Mouse (Mus musculus) forebrain, postnatal 0 days (tissue): ENCODE results near the gene Nkx6-1. TPM values are rescaled to one million over a fixed set of nuclear protein-coding genes. Genes with fewer than 3 reads are reported as not detected.
A peak's percentile ranks its signal among the peaks of the same experiment; 100 is the strongest.

ENCODE experiments used
- ATAC-seq: fragments of 200-750 bp; cut with Nextera tagmentation; 2 replicates; pipeline ENCODE4 v1.8.0; 2017; ENCODE audit warnings: mild to moderate bottlenecking, moderate library complexity
- DNase-seq: peaks from one replicate; pipeline ENCODE4 v3.0.0-alpha.2; 2015
- H3K27ac ChIP-seq: fragments of 300-500 bp; sonication (generic); 2 replicates; pipeline ENCODE4 v1.5.1; 2014; ENCODE audit warnings: low read depth, mild to moderate bottlenecking, antibody characterized with exemption, low read length, moderate library complexity, mixed read lengths
- H3K27me3 ChIP-seq: fragments of 300-500 bp; sonication (generic); 2 replicates; pipeline ENCODE4 v1.6.1; 2014; ENCODE audit warnings: mild to moderate bottlenecking, low read length, mixed read lengths; ENCODE audit not compliant: insufficient read depth
- H3K36me3 ChIP-seq: fragments of 300-500 bp; sonication (generic); 2 replicates; pipeline ENCODE4 v1.6.1; 2014; ENCODE audit warnings: mild to moderate bottlenecking, moderate library complexity; ENCODE audit not compliant: insufficient read depth
- H3K4me1 ChIP-seq: fragments of 300-500 bp; sonication (generic); 2 replicates; pipeline ENCODE4 v1.6.1; 2014; ENCODE audit warnings: antibody characterized with exemption; ENCODE audit not compliant: insufficient read depth
- H3K4me2 ChIP-seq: fragments of 300-500 bp; sonication (generic); 2 replicates; pipeline ENCODE4 v1.6.1; 2014; ENCODE audit warnings: low read depth, mild to moderate bottlenecking, moderate library complexity
- H3K4me3 ChIP-seq: fragments of 300-500 bp; sonication (generic); 2 replicates; pipeline ENCODE4 v1.5.1; 2014; ENCODE audit warnings: low read depth, low read length, mixed read lengths
- H3K9ac ChIP-seq: fragments of 300-500 bp; sonication (generic); 2 replicates; pipeline ENCODE4 v1.6.1; 2014; ENCODE audit warnings: mild to moderate bottlenecking
- H3K9me3 ChIP-seq: fragments of 300-500 bp; sonication (generic); 2 replicates; pipeline ENCODE4 v1.6.1; 2016; ENCODE audit warnings: low read length
- CTCF ChIP-seq: sonication (generic); IDR thresholded peaks from 2 replicates; pipeline ENCODE4 v1.5.1; 2016; ENCODE audit warnings: antibody characterized with exemption, control low read depth, low read depth
- WGBS: fragments of 180-500 bp; shearing (Covaris S2); extraction: QIAGEN DNeasy Blood & Tissue Kit; methylation state at CpG from one replicate; pipeline ENCODE4 v1.1.7; 2014; 5-methylcytosine and 5-hydroxymethylcytosine counted together
- polyA plus RNA-seq: library from polyadenylated mRNA; unstranded; fragments of >200 nt; fragmentation: Nextera tagmentation; extraction: Ambion mirVana; gene quantifications from 2 replicates; pipeline ENCODE4 v1.2.1, GENCODE M21; 2015
- total RNA-seq: library from RNA; depleted of rRNA; stranded (reverse); fragments of >200 nt; gene quantifications from 2 replicates; pipeline ENCODE4 v1.2.3, GENCODE M21; 2014; rRNA removed

Gene Nkx6-1
- 0.24 TPM in 1 of 2 replicates, not detected in the other for total RNA-seq
- polyA plus RNA-seq = 0.10 and 0.29 TPM in 2 replicates

GRCm38 (mm10) chr5:101664945-101665615 lies at the start of gene Nkx6-1:
Nkx6-1 (minus strand) TSS chr5:101664996.
- TF ChIP-seq CTCF = no peak
- 2% methylated on average over 39 of the region's 39 CpGs for WGBS
- Histone ChIP-seq H3K9ac (no peak within 1 kb of the TSS), H3K27ac (no peak within 1 kb of the TSS), H3K4me2 (peak within 1 kb of the TSS; percentile 37), H3K4me1 (no peaks in the 10 kb centered on the region), H3K4me3 (peak within 1 kb of the TSS; percentile 23), H3K9me3 (no peaks in the 10 kb centered on the region), H3K36me3 (no peaks in the 10 kb centered on the region), H3K27me3 (peaks cover 74% of the 10 kb centered on the region)
- peak; percentile 76 for ATAC-seq
- DNase-seq = peak; percentile 48

- WGBS = 80% methylated on average over 6 of the region's 6 CpGs
- Histone ChIP-seq H3K36me3 (no peaks in the 10 kb centered on the region), H3K4me1 (no peaks in the 10 kb centered on the region), H3K4me2 (no peak overlapping the region), H3K4me3 (no peak overlapping the region), H3K27me3 (no peaks in the 10 kb centered on the region), H3K9ac (no peak overlapping the region), H3K27ac (no peak overlapping the region), H3K9me3 (no peaks in the 10 kb centered on the region)
- peak; percentile 52 for TF ChIP-seq CTCF
- DNase-seq = no peak
- no peak for ATAC-seq
Observed at GRCm38 (mm10) chr5:101713064-101713613, 48.3 kb upstream of the Nkx6-1 start.

- Histone ChIP-seq H3K9me3 (no peaks in the 10 kb centered on the region), H3K27me3 (no peaks in the 10 kb centered on the region), H3K4me1 (no peaks in the 10 kb centered on the region), H3K36me3 (no peaks in the 10 kb centered on the region), H3K27ac (no peak overlapping the region), H3K9ac (no peak overlapping the region), H3K4me3 (no peak overlapping the region), H3K4me2 (no peak overlapping the region)
- no peak for ATAC-seq
- TF ChIP-seq CTCF = no peak
- DNase-seq = peak; percentile 7
- WGBS = 83% methylated on average over 24 of the region's 25 CpGs
Observed at GRCm38 (mm10) chr5:101703374-101704260, 38.8 kb upstream of the Nkx6-1 start.

- Histone ChIP-seq H3K9ac (no peak overlapping the region), H3K4me1 (no peaks in the 10 kb centered on the region), H3K9me3 (no peaks in the 10 kb centered on the region), H3K4me2 (no peak overlapping the region), H3K27ac (no peak overlapping the region), H3K4me3 (no peak overlapping the region), H3K36me3 (no peaks in the 10 kb centered on the region), H3K27me3 (no peaks in the 10 kb centered on the region)
- DNase-seq (no peak), ATAC-seq (no peak)
- no peak for TF ChIP-seq CTCF
- 84% methylated on average over 11 of the region's 11 CpGs for WGBS
Observed at GRCm38 (mm10) chr5:101702636-101703035, 37.8 kb upstream of the Nkx6-1 start.

- 5% methylated on average over 3 of the region's 3 CpGs for WGBS
- Histone ChIP-seq H3K4me1 (no peaks in the 10 kb centered on the region), H3K4me2 (no peak overlapping the region), H3K27me3 (no peaks in the 10 kb centered on the region), H3K9me3 (no peaks in the 10 kb centered on the region), H3K9ac (no peak overlapping the region), H3K36me3 (no peaks in the 10 kb centered on the region), H3K27ac (no peak overlapping the region), H3K4me3 (no peak overlapping the region)
- peak; percentile 65 for TF ChIP-seq CTCF
- no peak for ATAC-seq
- DNase-seq = peak; percentile 73
Observed at GRCm38 (mm10) chr5:101700607-101701006, 35.8 kb upstream of the Nkx6-1 start.

GRCm38 (mm10) chr5:101688581-101688980 lies 23.8 kb upstream of the Nkx6-1 start:
- TF ChIP-seq CTCF = peak; percentile 53
- Histone ChIP-seq H3K4me3 (no peak overlapping the region), H3K27me3 (no peaks in the 10 kb centered on the region), H3K36me3 (no peaks in the 10 kb centered on the region), H3K4me1 (no peaks in the 10 kb centered on the region), H3K27ac (no peak overlapping the region), H3K9ac (no peak overlapping the region), H3K4me2 (peak overlapping the region; percentile 19; the same call in 1 of the 2 replicates), H3K9me3 (no peaks in the 10 kb centered on the region)
- no peak; the same call in 1 of the 2 replicates for ATAC-seq
- DNase-seq = peak; percentile 26
- 16% methylated on average over 15 of the region's 15 CpGs for WGBS
